8 mouse cellular contexts compared by ENCODE assay signal in the genomic region with DNA sequence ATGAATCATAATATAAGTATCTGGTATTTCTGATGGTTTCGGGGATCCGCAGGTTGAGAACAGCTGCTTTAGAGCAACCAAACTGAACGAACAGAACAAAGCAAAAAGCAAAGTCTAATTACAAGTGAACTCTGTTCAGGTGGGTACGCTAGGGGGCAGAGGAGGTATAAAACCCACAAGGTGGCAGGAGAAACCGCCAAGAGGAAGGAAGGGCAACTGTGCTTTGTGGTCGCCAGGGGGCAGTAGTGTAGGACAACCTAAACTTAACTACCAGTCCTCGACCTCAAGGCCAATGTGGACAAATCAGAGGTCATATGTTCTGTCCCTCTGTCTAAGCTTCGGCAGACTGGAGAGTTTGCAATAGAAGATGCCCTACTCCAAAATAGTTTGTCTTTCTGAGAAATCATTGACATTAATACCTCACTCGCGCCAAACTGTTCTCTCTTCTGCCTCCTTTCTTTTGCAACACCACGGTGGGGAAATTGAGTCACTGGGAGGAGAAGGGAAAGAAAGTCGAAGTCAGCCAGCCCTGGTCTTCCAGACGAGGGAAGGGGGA. TPM values are rescaled to one million over a fixed set of nuclear protein-coding genes. Genes with fewer than 3 reads are reported as not detected.
DNase-seq lines count a peak whose midpoint lies in the region; ATAC-seq and TF ChIP-seq lines count a peak whose summit lies in the region.

No protein-coding gene starts in this region.

- 5% methylated on average over 13 of the region's 13 CpGs for WGBS in embryonic facial prominence, embryonic 10.5 days
- 7% methylated on average over 13 of the region's 13 CpGs for WGBS in heart, adult 2 months
- WGBS in limb, embryonic 15.5 days, result 2% methylated on average over 13 of the region's 13 CpGs
- WGBS in midbrain, embryonic 16.5 days, result 6% methylated on average over 12 of the region's 13 CpGs

- no peaks in the 10 kb centered on the region for H3K9me3 ChIP-seq in embryonic facial prominence, embryonic 10.5 days
- H3K9me3 ChIP-seq in limb, embryonic 15.5 days, result no peaks in the 10 kb centered on the region
- no peaks in the 10 kb centered on the region for H3K9me3 ChIP-seq in midbrain, embryonic 16.5 days (replicated peaks; ENCODE audit: control insufficient read depth, low read length, poor library complexity, severe bottlenecking)

- intact Hi-C loops in heart, adult 2 months (cut with DNase I), result loop anchor here (1.0 kb wide), 2 partner anchors 41 to 96 kb away; no protein-coding TSS in a partner anchor

- H3K4me1 ChIP-seq in embryonic facial prominence, embryonic 10.5 days, result peaks cover 49% of the 10 kb centered on the region
- peaks cover 2% of the 10 kb centered on the region; the same call in 1 of the 2 replicates for H3K4me1 ChIP-seq in heart, adult 2 months (ENCODE audit: control insufficient read depth, insufficient read depth, low read length)
- H3K4me1 ChIP-seq in limb, embryonic 15.5 days, result peaks cover 29% of the 10 kb centered on the region
- H3K4me1 ChIP-seq in midbrain, embryonic 16.5 days (ENCODE audit: control insufficient read depth, insufficient read depth, low read length), result peaks cover 26% of the 10 kb centered on the region

- peak overlapping the region; percentile 84 for H3K9ac ChIP-seq in heart, adult 2 months (ENCODE audit: low read depth, low read length)
- H3K9ac ChIP-seq in limb, embryonic 15.5 days, result peak overlapping the region; percentile 63
- H3K9ac ChIP-seq in midbrain, embryonic 16.5 days (ENCODE audit: low read depth, low read length), result peak overlapping the region; percentile 83

- ATAC-seq in limb, embryonic 15.5 days (ENCODE audit: insufficient number of reproducible peaks, low FRiP score, low TSS enrichment, low read depth), result no peak
- peak; percentile 21; the same call in 1 of the 2 replicates for ATAC-seq in midbrain, embryonic 16.5 days

- peak; percentile 83 to 85 for DNase-seq in B cell, adult 2 months
- DNase-seq in adrenal gland, postnatal 14 days, result peak; percentile 92
- peak; percentile 90 for DNase-seq in embryonic facial prominence, embryonic 10.5 days (ENCODE audit: low spot score)
- DNase-seq in heart, adult 2 months, result peak; percentile 78 to 85
- peak; percentile 81 for DNase-seq in kidney, adult 11 months
- peak; percentile 36 to 80 for DNase-seq in spleen, postnatal 10 days (ENCODE audit: low spot score in 2 of 2)

- TF ChIP-seq CTCF in heart, adult 2 months (IDR thresholded peaks at IDR 0.05), result peak; percentile 97

- H3K36me3 ChIP-seq in embryonic facial prominence, embryonic 10.5 days (replicated peaks), result peaks cover 13% of the 10 kb centered on the region
- no peaks in the 10 kb centered on the region for H3K36me3 ChIP-seq in heart, adult 2 months (ENCODE audit: control insufficient read depth, insufficient read depth, low read length)
- 0 out of 2 replicates have a peak, but pooled peaks cover 6% of the 10 kb centered on the region for H3K36me3 ChIP-seq in limb, embryonic 15.5 days
- no peaks in the 10 kb centered on the region for H3K36me3 ChIP-seq in midbrain, embryonic 16.5 days (ENCODE audit: control insufficient read depth, insufficient read depth, low read length)

- H3K4me3 ChIP-seq in embryonic facial prominence, embryonic 10.5 days, result peak overlapping the region; percentile 83
- peak overlapping the region; percentile 67 for H3K4me3 ChIP-seq in heart, adult 2 months
- peak overlapping the region; percentile 72 for H3K4me3 ChIP-seq in limb, embryonic 15.5 days
- H3K4me3 ChIP-seq in midbrain, embryonic 16.5 days (ENCODE audit: low read depth, low read length), result peak overlapping the region; percentile 52

- H3K4me2 ChIP-seq in limb, embryonic 15.5 days, result peak overlapping the region; percentile 75
- peak overlapping the region; percentile 89 for H3K4me2 ChIP-seq in midbrain, embryonic 16.5 days (ENCODE audit: low read length)

- peaks cover 22% of the 10 kb centered on the region for H3K27me3 ChIP-seq in embryonic facial prominence, embryonic 10.5 days (replicated peaks; ENCODE audit: low read depth, poor library complexity, severe bottlenecking)
- no peaks in the 10 kb centered on the region for H3K27me3 ChIP-seq in heart, adult 2 months (ENCODE audit: control insufficient read depth, insufficient read depth, low read length)
- H3K27me3 ChIP-seq in limb, embryonic 15.5 days, result no peaks in the 10 kb centered on the region
- H3K27me3 ChIP-seq in midbrain, embryonic 16.5 days (ENCODE audit: control insufficient read depth, insufficient read depth, low read depth, low read length), result peaks cover 13% of the 10 kb centered on the region

- TF ChIP-seq EP300 in heart, adult 2 months (IDR thresholded peaks at IDR 0.05; ENCODE audit: insufficient read depth, low read depth, low read length), result peak; percentile 95

- no peaks in the 10 kb centered on the region for H3K79me2 ChIP-seq in heart, adult 2 months (replicated peaks; ENCODE audit: control insufficient read depth, insufficient read depth, low read length)

- peak overlapping the region; percentile 98 for H3K27ac ChIP-seq in embryonic facial prominence, embryonic 10.5 days (replicated peaks)
- peak overlapping the region; percentile 71 for H3K27ac ChIP-seq in heart, adult 2 months
- peak overlapping the region; percentile 99 for H3K27ac ChIP-seq in limb, embryonic 15.5 days
- peak overlapping the region; percentile 70; the same call in 1 of the 2 replicates for H3K27ac ChIP-seq in midbrain, embryonic 16.5 days (ENCODE audit: low read length)

- no peak for TF ChIP-seq POLR2A in heart, adult 2 months (IDR thresholded peaks at IDR 0.05; ENCODE audit: insufficient read depth, low read depth, low read length)

RNA-seq across cellular contexts. Expression of gene Nfatc4, which starts 0.4 kb away (rescaled TPM):
- 23.8 and 31.2 TPM in 2 replicates for total RNA-seq in adrenal gland, postnatal 14 days (2021)
- 94.5 and 113 TPM in 2 replicates for polyA plus RNA-seq in embryonic facial prominence, embryonic 10.5 days (2016; fragmentation: Nextera tagmentation; extraction: Ambion mirVana)
- total RNA-seq in heart, adult 2 months (2021), result 1 to 10 TPM; 3.6 to 5.1 TPM
- 6.0 and 7.3 TPM in 2 replicates for polyA plus RNA-seq in heart, adult 2 months (2012; rRNA removed)
- 89.3 and 95.9 TPM in 2 replicates for polyA plus RNA-seq in limb, embryonic 15.5 days (2015; fragmentation: Nextera tagmentation; extraction: Ambion mirVana)
- 6.7 and 7.0 TPM in 2 replicates for polyA plus RNA-seq in midbrain, embryonic 16.5 days (2015; fragmentation: Nextera tagmentation; extraction: Ambion mirVana)

RNA-seq across cellular contexts. Expression of gene Nynrin, which starts 31.3 kb away (rescaled TPM):
- 14.1 and 18.8 TPM in 2 replicates for total RNA-seq in adrenal gland, postnatal 14 days (2021)
- 36.0 and 38.1 TPM in 2 replicates for polyA plus RNA-seq in embryonic facial prominence, embryonic 10.5 days (2016; fragmentation: Nextera tagmentation; extraction: Ambion mirVana)
- total RNA-seq in heart, adult 2 months (2021), result 1 to 10 TPM; 6.2 to 6.8 TPM
- 3.5 and 3.8 TPM in 2 replicates for polyA plus RNA-seq in heart, adult 2 months (2012; rRNA removed)
- 21.6 and 25.5 TPM in 2 replicates for polyA plus RNA-seq in limb, embryonic 15.5 days (2015; fragmentation: Nextera tagmentation; extraction: Ambion mirVana)
- polyA plus RNA-seq in midbrain, embryonic 16.5 days (2015; fragmentation: Nextera tagmentation; extraction: Ambion mirVana), result 11.0 and 11.9 TPM in 2 replicates

RNA-seq across cellular contexts. Expression of gene Ripk3, which starts 33.8 kb away (rescaled TPM):
- 5.2 and 7.8 TPM in 2 replicates for total RNA-seq in adrenal gland, postnatal 14 days (2021)
- polyA plus RNA-seq in embryonic facial prominence, embryonic 10.5 days (2016; fragmentation: Nextera tagmentation; extraction: Ambion mirVana), result 21.4 and 24.1 TPM in 2 replicates
- 1 to 10 TPM; 2.2 to 2.4 TPM for total RNA-seq in heart, adult 2 months (2021)
- 3.5 and 4.1 TPM in 2 replicates for polyA plus RNA-seq in heart, adult 2 months (2012; rRNA removed)
- polyA plus RNA-seq in limb, embryonic 15.5 days (2015; fragmentation: Nextera tagmentation; extraction: Ambion mirVana), result 35.0 and 37.6 TPM in 2 replicates
- 1.6 and 1.7 TPM in 2 replicates for polyA plus RNA-seq in midbrain, embryonic 16.5 days (2015; fragmentation: Nextera tagmentation; extraction: Ambion mirVana)

RNA-seq across cellular contexts. Expression of gene Adcy4, which starts 38.6 kb away (rescaled TPM):
- 14.3 and 17.3 TPM in 2 replicates for total RNA-seq in adrenal gland, postnatal 14 days (2021)
- 10.7 and 11.4 TPM in 2 replicates for polyA plus RNA-seq in embryonic facial prominence, embryonic 10.5 days (2016; fragmentation: Nextera tagmentation; extraction: Ambion mirVana)
- 10 to 100 TPM; 16.1 to 20.3 TPM for total RNA-seq in heart, adult 2 months (2021)
- 36.5 and 40.0 TPM in 2 replicates for polyA plus RNA-seq in heart, adult 2 months (2012; rRNA removed)
- polyA plus RNA-seq in limb, embryonic 15.5 days (2015; fragmentation: Nextera tagmentation; extraction: Ambion mirVana), result 16.8 and 21.3 TPM in 2 replicates
- 4.0 and 5.0 TPM in 2 replicates for polyA plus RNA-seq in midbrain, embryonic 16.5 days (2015; fragmentation: Nextera tagmentation; extraction: Ambion mirVana)

RNA-seq across cellular contexts. Expression of gene Ltb4r1, which starts 56.8 kb away (rescaled TPM):
- total RNA-seq in adrenal gland, postnatal 14 days (2021), result 0.48 and 0.71 TPM in 2 replicates
- 0.10 and 0.35 TPM in 2 replicates for polyA plus RNA-seq in embryonic facial prominence, embryonic 10.5 days (2016; fragmentation: Nextera tagmentation; extraction: Ambion mirVana)
- under 1 TPM; 0.34 to 0.36 TPM for total RNA-seq in heart, adult 2 months (2021)
- polyA plus RNA-seq in heart, adult 2 months (2012; rRNA removed), result 0.76 TPM in 2 replicates
- polyA plus RNA-seq in limb, embryonic 15.5 days (2015; fragmentation: Nextera tagmentation; extraction: Ambion mirVana), result 1.2 and 1.4 TPM in 2 replicates
- 0.50 and 0.60 TPM in 2 replicates for polyA plus RNA-seq in midbrain, embryonic 16.5 days (2015; fragmentation: Nextera tagmentation; extraction: Ambion mirVana)

Comparison
In these comparisons a context has a peak if more than half of its experiments do, and no peak if none do; other contexts are left out.
1. RNA of gene Nfatc4, which starts 0.4 kb away (polyA plus RNA-seq): 94.5 to 113 TPM in embryonic facial prominence, embryonic 10.5 days and 89.3 to 95.9 TPM in limb, embryonic 15.5 days; 6.7 to 7.0 TPM in midbrain, embryonic 16.5 days and 6.0 to 7.3 TPM in heart, adult 2 months; every median in the first group is over 10 times any median in the second.
2. Peak in every context shown above with its lines, with median percentiles within 50 percentile points of each other: DNase-seq, H3K27ac ChIP-seq, H3K4me3 ChIP-seq and H3K9ac ChIP-seq.